Mouse (Mus musculus) liver, embryonic 11.5 days (tissue): ENCODE results near the gene Rnf183. TPM values are rescaled to one million over a fixed set of nuclear protein-coding genes. Genes with fewer than 3 reads are reported as not detected.

Experiments used
- ATAC-seq: fragments of 200-750 bp; cut with Nextera tagmentation; replicated peaks from 2 replicates; pipeline ENCODE4 v1.8.0; 2017; ENCODE audit warnings: moderate number of reproducible peaks, mild to moderate bottlenecking, moderate TSS enrichment, moderate library complexity; ENCODE audit not compliant: low FRiP score
- DNase-seq: peaks from one replicate; pipeline ENCODE4 v3.0.0-alpha.2; 2017; ENCODE audit warnings: low spot score
- H3K27ac ChIP-seq: fragments of 300-500 bp; sonication (generic); 2 replicates; pipeline ENCODE4 v1.5.1; 2014; ENCODE audit warnings: mild to moderate bottlenecking, low read depth, low read length, control low read depth
- H3K27me3 ChIP-seq: fragments of 300-500 bp; sonication (generic); replicated peaks from 2 replicates; pipeline ENCODE4 v1.6.1; 2014; ENCODE audit warnings: low read length, mixed read lengths; ENCODE audit not compliant: control insufficient read depth, insufficient read depth
- H3K36me3 ChIP-seq: fragments of 300-500 bp; sonication (generic); 2 replicates; pipeline ENCODE4 v1.6.1; 2014; ENCODE audit warnings: mild to moderate bottlenecking, low read length, moderate library complexity, mixed read lengths; ENCODE audit not compliant: control insufficient read depth, insufficient read depth
- H3K4me1 ChIP-seq: fragments of 300-500 bp; sonication (generic); replicated peaks from 2 replicates; pipeline ENCODE4 v1.6.1; 2014; ENCODE audit warnings: low read length, mixed read lengths; ENCODE audit not compliant: control insufficient read depth, insufficient read depth
- H3K4me2 ChIP-seq: fragments of 300-500 bp; sonication (generic); 2 replicates; pipeline ENCODE4 v1.6.1; 2014; ENCODE audit warnings: mild to moderate bottlenecking, control low read depth, moderate library complexity
- H3K4me3 ChIP-seq: fragments of 300-500 bp; sonication (generic); 2 replicates; pipeline ENCODE4 v1.5.1; 2014; ENCODE audit warnings: low read depth, low read length, control low read depth
- H3K9ac ChIP-seq: fragments of 300-500 bp; sonication (generic); 2 replicates; pipeline ENCODE4 v1.6.1; 2014; ENCODE audit warnings: low read depth, low read length, control low read depth
- H3K9me3 ChIP-seq: fragments of 300-500 bp; sonication (generic); 2 replicates; pipeline ENCODE4 v1.6.1; 2016; ENCODE audit warnings: low read length, inconsistent platforms, mixed read lengths; ENCODE audit not compliant: control insufficient read depth
- WGBS: fragments of 180-500 bp; shearing (Covaris S2); extraction: QIAGEN DNeasy Blood & Tissue Kit; methylation state at CpG from one replicate; pipeline ENCODE4 v1.1.7; 2014; 5-methylcytosine and 5-hydroxymethylcytosine counted together
- polyA plus RNA-seq: library from polyadenylated mRNA; unstranded; fragments of >200 nt; fragmentation: Nextera tagmentation; extraction: Ambion mirVana; gene quantifications from 2 replicates; pipeline ENCODE4 v1.2.1, GENCODE M21; 2014

The Rnf183 gene
- polyA plus RNA-seq, 1 experiment from 2014 or later, result not detected

GRCm38 (mm10) chr4:62383752-62384151 is 51.3 kb downstream of the Rnf183 start:
- Histone ChIP-seq H3K27me3 (no peaks in the 10 kb centered on the region), H3K4me2 (peak overlapping the region; percentile 31; the same call in 1 of the 2 replicates), H3K4me3 (no peak overlapping the region), H3K36me3 (peaks cover 14% of the 10 kb centered on the region), H3K4me1 (peaks cover 5% of the 10 kb centered on the region; the same call in 1 of the 2 replicates), H3K9ac (no peak overlapping the region), H3K27ac (no peak overlapping the region), H3K9me3 (no peaks in the 10 kb centered on the region)
- ATAC-seq (0 out of 2 replicates have a peak, but pooled peaks have one; percentile 6), DNase-seq (no peak)
- 80% methylated on average over 7 of the region's 7 CpGs for WGBS

DNA sequence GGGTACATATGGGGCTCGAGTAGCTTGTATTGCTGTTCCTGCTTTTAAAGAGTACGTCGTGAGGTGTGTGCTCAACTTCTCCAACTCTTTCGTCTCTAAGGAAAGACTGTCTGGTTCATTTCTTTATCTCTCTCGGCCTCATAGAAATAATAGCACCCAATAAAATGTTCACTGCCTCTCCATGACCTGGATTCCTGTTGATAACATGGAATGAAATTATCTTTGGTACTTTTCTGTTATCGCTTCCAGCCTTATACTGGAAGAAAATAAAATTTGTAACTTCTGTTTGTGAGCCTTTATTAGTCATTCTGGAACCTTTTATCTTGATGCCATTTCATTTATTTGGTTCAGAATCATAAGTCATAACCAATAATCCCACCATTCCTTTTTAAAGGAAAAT is 51.8 kb downstream of the Rnf183 start:
- no peak overlapping the region for H3K4me2 ChIP-seq
- no peaks in the 10 kb centered on the region for H3K27me3 ChIP-seq
- H3K4me1 ChIP-seq, result peaks cover 5% of the 10 kb centered on the region; the same call in 1 of the 2 replicates
- no peak overlapping the region for H3K27ac ChIP-seq
- ATAC-seq (no peak), DNase-seq (no peak)
- H3K9me3 ChIP-seq, result no peaks in the 10 kb centered on the region
- H3K4me3 ChIP-seq, result no peak overlapping the region
- peaks cover 8% of the 10 kb centered on the region; the same call in 1 of the 2 replicates for H3K36me3 ChIP-seq
- no peak overlapping the region for H3K9ac ChIP-seq
- 76% methylated on average over 6 of the region's 6 CpGs for WGBS

GRCm38 (mm10) chr4:62379724-62380381 is 55.2 kb downstream of the Rnf183 start:
- DNase-seq, result no peak

More at GRCm38 (mm10) chr4:62379724-62380381, 55.2 kb downstream of the Rnf183 start:
- H3K4me3 ChIP-seq, result no peak overlapping the region
- H3K36me3 ChIP-seq, result no peaks in the 10 kb centered on the region
- no peak overlapping the region for H3K4me2 ChIP-seq
- 74% methylated on average over 9 of the region's 9 CpGs for WGBS
- H3K27me3 ChIP-seq, result no peaks in the 10 kb centered on the region
- H3K9me3 ChIP-seq, result no peaks in the 10 kb centered on the region
- no peak overlapping the region for H3K27ac ChIP-seq
- no peak for ATAC-seq
- no peak overlapping the region for H3K9ac ChIP-seq
- peaks cover 8% of the 10 kb centered on the region for H3K4me1 ChIP-seq

Other genes with a start within 250 kb of the Rnf183 start
- 3.4 and 4.1 TPM in 2 replicates for gene Zfp37, start 204.2 kb downstream of the Rnf183 start, polyA plus RNA-seq
- 8.4 TPM in 2 replicates for gene Slc31a2, start 172.7 kb downstream of the Rnf183 start, polyA plus RNA-seq
- gene Fkbp15, start 74.7 kb downstream of the Rnf183 start, polyA plus RNA-seq, result 26.9 and 29.9 TPM in 2 replicates
- gene Slc31a1, start 74.5 kb downstream of the Rnf183 start, polyA plus RNA-seq, result 48.6 and 56.8 TPM in 2 replicates
- 155 and 156 TPM in 2 replicates for gene Cdc26, start 26.6 kb downstream of the Rnf183 start, polyA plus RNA-seq
- gene Prpf4, start 26.5 kb downstream of the Rnf183 start, polyA plus RNA-seq, result 30.7 and 30.8 TPM in 2 replicates
- 5.2 and 5.3 TPM in 2 replicates for gene Wdr31, start 35.6 kb upstream of the Rnf183 start, polyA plus RNA-seq
- 0.48 and 0.99 TPM in 2 replicates for gene Bspry, start 44.8 kb upstream of the Rnf183 start, polyA plus RNA-seq
- gene Hdhd3, start 68.2 kb upstream of the Rnf183 start, polyA plus RNA-seq, result 10.1 and 10.9 TPM in 2 replicates
- 468 and 489 TPM in 2 replicates for gene Alad, start 84.7 kb upstream of the Rnf183 start, polyA plus RNA-seq
- 102 and 106 TPM in 2 replicates for gene Pole3, start 89.8 kb upstream of the Rnf183 start, polyA plus RNA-seq
- 0.36 and 0.49 TPM in 2 replicates for gene 4933430I17Rik, start 90.1 kb upstream of the Rnf183 start, polyA plus RNA-seq
- 9.7 and 12.3 TPM in 2 replicates for gene Rgs3, start 124.6 kb upstream of the Rnf183 start, polyA plus RNA-seq